Mouse (Mus musculus): ENCODE measurements around the gene Slc25a11. TPM values are rescaled to one million over a fixed set of nuclear protein-coding genes. Genes with fewer than 3 reads are reported as not detected.
A peak's percentile ranks its signal among the peaks of the same experiment; 100 is the strongest.

The Slc25a11 gene
- polyA plus RNA-seq, 1 experiment from 2014 or later, result 156 TPM

- ATAC-seq (ENCODE audit: low read depth), result no peak
- WGBS, result 73% methylated on average over 12 of the region's 12 CpGs
- peaks cover 36% of the 10 kb centered on the region for H3K36me3 ChIP-seq (ENCODE audit: control insufficient read depth, insufficient read depth, low read length)
Observed at GRCm38 (mm10) chr11:70606717-70607116, 40.6 kb downstream of the Slc25a11 start.

DNA sequence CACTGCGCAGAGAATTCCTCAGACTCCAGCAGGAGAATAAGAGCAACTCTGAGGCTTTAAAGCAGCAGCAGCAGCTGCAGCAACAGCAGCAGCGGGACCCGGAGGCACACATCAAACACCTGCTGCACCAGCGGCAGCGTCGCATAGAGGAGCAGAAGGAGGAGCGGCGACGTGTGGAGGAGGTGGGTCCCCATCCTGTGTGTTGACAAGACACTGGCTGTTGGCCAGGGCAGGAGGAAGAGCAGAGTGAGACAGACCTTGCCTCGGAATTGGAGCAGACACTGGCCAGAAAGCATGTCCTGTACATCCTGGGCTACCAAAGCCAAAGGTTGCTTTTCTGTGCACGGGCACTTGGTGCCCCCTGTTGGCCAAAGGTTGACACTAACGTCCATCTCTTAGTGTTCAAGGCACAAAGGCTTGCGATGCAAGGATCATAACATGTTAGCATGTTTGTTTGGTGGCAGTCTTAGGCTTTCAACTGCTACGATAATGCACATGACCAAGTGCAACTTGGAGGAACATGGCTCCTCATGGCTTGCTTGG, 42.2 kb downstream of the Slc25a11 start:
- WGBS, result 58% methylated on average over 14 of the region's 14 CpGs

More at GRCm38 (mm10) chr11:70606717-70607116, 40.6 kb downstream of the Slc25a11 start:
- Histone ChIP-seq H3K9me3 (ENCODE audit: control insufficient read depth, low read length) (no peaks in the 10 kb centered on the region), H3K9ac (ENCODE audit: low read length) (no peak overlapping the region), H3K27me3 (ENCODE audit: control insufficient read depth, insufficient read depth, low read depth, low read length) (no peaks in the 10 kb centered on the region), H3K4me1 (replicated peaks; ENCODE audit: control insufficient read depth, insufficient read depth, low read length) (no peaks in the 10 kb centered on the region), H3K27ac (ENCODE audit: low read length) (no peak overlapping the region), H3K4me3 (ENCODE audit: low read length) (no peak overlapping the region), H3K4me2 (ENCODE audit: low read depth, low read length) (no peak overlapping the region)

GRCm38 (mm10) chr11:70598451-70598953, 48.8 kb downstream of the Slc25a11 start:
- H3K36me3 ChIP-seq (ENCODE audit: control insufficient read depth, insufficient read depth, low read length), result peaks cover 11% of the 10 kb centered on the region
- no peak for ATAC-seq (ENCODE audit: low read depth)
- H3K4me3 ChIP-seq (ENCODE audit: low read length), result no peak overlapping the region
- H3K9ac ChIP-seq (ENCODE audit: low read length), result no peak overlapping the region
- no peaks in the 10 kb centered on the region for H3K9me3 ChIP-seq (ENCODE audit: control insufficient read depth, low read length)
- no peaks in the 10 kb centered on the region for H3K27me3 ChIP-seq (ENCODE audit: control insufficient read depth, insufficient read depth, low read depth, low read length)
- 86% methylated on average over 9 of the region's 9 CpGs for WGBS
- H3K4me1 ChIP-seq (replicated peaks; ENCODE audit: control insufficient read depth, insufficient read depth, low read length), result no peaks in the 10 kb centered on the region
- no peak overlapping the region for H3K27ac ChIP-seq (ENCODE audit: low read length)
- H3K4me2 ChIP-seq (ENCODE audit: low read depth, low read length), result no peak overlapping the region

More for the DNA sequence above, 42.2 kb downstream of the Slc25a11 start:
- H3K27me3 ChIP-seq (ENCODE audit: control insufficient read depth, insufficient read depth, low read depth, low read length), result no peaks in the 10 kb centered on the region
- ATAC-seq (ENCODE audit: low read depth), result peak; percentile 37
- H3K9ac ChIP-seq (ENCODE audit: low read length), result no peak overlapping the region
- no peaks in the 10 kb centered on the region for H3K9me3 ChIP-seq (ENCODE audit: control insufficient read depth, low read length)
- peaks cover 32% of the 10 kb centered on the region for H3K36me3 ChIP-seq (ENCODE audit: control insufficient read depth, insufficient read depth, low read length)
- no peak overlapping the region for H3K4me3 ChIP-seq (ENCODE audit: low read length)
- no peak overlapping the region for H3K4me2 ChIP-seq (ENCODE audit: low read depth, low read length)
- H3K27ac ChIP-seq (ENCODE audit: low read length), result no peak overlapping the region
- no peaks in the 10 kb centered on the region for H3K4me1 ChIP-seq (replicated peaks; ENCODE audit: control insufficient read depth, insufficient read depth, low read length)

DNA sequence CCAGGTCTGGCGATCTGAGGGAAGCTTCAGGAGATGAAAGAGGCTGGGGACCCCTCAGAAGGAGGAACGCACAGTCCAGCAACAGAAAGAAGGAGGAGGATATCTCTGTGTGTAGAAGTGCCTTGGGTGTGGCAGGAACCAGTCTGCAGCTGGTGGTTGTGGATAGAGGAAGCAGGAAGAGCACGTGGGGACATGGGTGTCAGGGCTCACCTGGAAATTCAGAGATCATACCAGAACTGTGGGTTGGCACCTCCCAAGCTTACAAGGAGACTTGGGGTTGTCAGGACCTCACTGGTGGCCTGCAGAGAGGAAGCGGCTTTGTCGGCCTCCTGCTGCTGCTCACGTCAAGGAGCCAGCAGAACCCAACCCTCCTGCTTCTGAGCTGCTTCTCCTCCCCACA, 50.0 kb downstream of the Slc25a11 start:
- WGBS, result 73% methylated on average over 6 of the region's 6 CpGs
- H3K9ac ChIP-seq (ENCODE audit: low read length), result no peak overlapping the region
- no peaks in the 10 kb centered on the region for H3K4me1 ChIP-seq (replicated peaks; ENCODE audit: control insufficient read depth, insufficient read depth, low read length)
- no peak overlapping the region for H3K27ac ChIP-seq (ENCODE audit: low read length)
- H3K27me3 ChIP-seq (ENCODE audit: control insufficient read depth, insufficient read depth, low read depth, low read length), result no peaks in the 10 kb centered on the region
- H3K4me3 ChIP-seq (ENCODE audit: low read length), result no peak overlapping the region
- no peak for ATAC-seq (ENCODE audit: low read depth)
- H3K9me3 ChIP-seq (ENCODE audit: control insufficient read depth, low read length), result no peaks in the 10 kb centered on the region
- H3K36me3 ChIP-seq (ENCODE audit: control insufficient read depth, insufficient read depth, low read length), result peaks cover 11% of the 10 kb centered on the region
- no peak overlapping the region for H3K4me2 ChIP-seq (ENCODE audit: low read depth, low read length)

DNA sequence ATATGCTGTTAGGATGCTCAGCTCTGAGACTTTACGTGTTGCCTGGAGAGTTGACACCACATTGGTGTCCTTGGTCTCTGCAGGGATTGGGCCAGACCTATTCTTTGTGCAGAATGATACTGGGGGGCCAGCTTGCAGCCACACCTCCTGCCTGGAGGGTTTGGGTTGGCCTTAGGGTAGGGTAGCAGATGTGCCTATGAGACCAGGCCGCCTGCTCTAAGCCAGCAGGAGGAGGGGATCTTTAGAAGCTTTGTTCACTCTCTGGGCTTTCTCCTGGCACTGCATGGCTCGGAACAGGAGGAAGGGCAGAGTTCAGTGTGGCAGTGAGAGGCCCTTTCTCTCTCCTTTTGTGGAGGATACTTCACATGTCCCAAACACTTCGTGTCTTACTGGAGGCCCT, 51.2 kb downstream of the Slc25a11 start:
- WGBS, result 61% methylated on average over 4 of the region's 4 CpGs
- H3K27ac ChIP-seq (ENCODE audit: low read length), result no peak overlapping the region
- ATAC-seq (ENCODE audit: low read depth), result no peak

DNA sequence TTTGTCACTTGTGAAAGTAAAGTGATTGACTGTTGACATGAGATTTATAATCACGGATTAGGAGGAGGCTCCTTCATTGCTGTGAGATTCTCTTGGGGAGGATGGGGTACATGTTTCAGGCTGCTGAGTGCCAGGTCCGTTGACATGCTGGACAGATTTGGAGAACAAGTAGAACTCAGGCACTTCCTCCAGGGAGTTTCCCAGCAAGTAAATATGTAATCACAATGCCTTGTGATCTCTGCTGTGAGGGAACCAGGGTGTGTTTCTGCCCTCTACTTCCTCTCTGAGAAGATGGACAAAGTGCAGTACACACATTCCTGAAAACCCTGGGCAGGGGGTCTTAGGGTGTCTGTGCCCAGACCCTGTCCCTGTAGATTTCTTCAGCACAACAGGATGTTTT, 51.6 kb downstream of the Slc25a11 start:
- Histone ChIP-seq H3K4me1 (replicated peaks; ENCODE audit: control insufficient read depth, insufficient read depth, low read length) (no peaks in the 10 kb centered on the region), H3K4me2 (ENCODE audit: low read depth, low read length) (no peak overlapping the region), H3K27me3 (ENCODE audit: control insufficient read depth, insufficient read depth, low read depth, low read length) (no peaks in the 10 kb centered on the region), H3K4me3 (ENCODE audit: low read length) (no peak overlapping the region), H3K9me3 (ENCODE audit: control insufficient read depth, low read length) (no peaks in the 10 kb centered on the region), H3K36me3 (ENCODE audit: control insufficient read depth, insufficient read depth, low read length) (peaks cover 9% of the 10 kb centered on the region), H3K27ac (ENCODE audit: low read length) (no peak overlapping the region; the same call in 1 of the 2 replicates), H3K9ac (ENCODE audit: low read length) (no peak overlapping the region)
- 34% methylated on average over 2 of the region's 2 CpGs for WGBS
- no peak; the same call in 1 of the 2 replicates for ATAC-seq (ENCODE audit: low read depth)

More for the DNA sequence above, 51.2 kb downstream of the Slc25a11 start:
- Histone ChIP-seq H3K4me2 (ENCODE audit: low read depth, low read length) (no peak overlapping the region), H3K27me3 (ENCODE audit: control insufficient read depth, insufficient read depth, low read depth, low read length) (no peaks in the 10 kb centered on the region), H3K36me3 (ENCODE audit: control insufficient read depth, insufficient read depth, low read length) (peaks cover 9% of the 10 kb centered on the region), H3K9ac (ENCODE audit: low read length) (no peak overlapping the region), H3K9me3 (ENCODE audit: control insufficient read depth, low read length) (no peaks in the 10 kb centered on the region), H3K4me3 (ENCODE audit: low read length) (no peak overlapping the region), H3K4me1 (replicated peaks; ENCODE audit: control insufficient read depth, insufficient read depth, low read length) (no peaks in the 10 kb centered on the region)

GRCm38 (mm10) chr11:70594253-70594989, 52.9 kb downstream of the Slc25a11 start:
- peak; percentile 28; the same call in 1 of the 2 replicates for ATAC-seq (ENCODE audit: low read depth)

More at GRCm38 (mm10) chr11:70594253-70594989, 52.9 kb downstream of the Slc25a11 start:
- H3K9me3 ChIP-seq (ENCODE audit: control insufficient read depth, low read length), result no peaks in the 10 kb centered on the region
- WGBS, result 59% methylated on average over 15 of the region's 15 CpGs
- H3K36me3 ChIP-seq (ENCODE audit: control insufficient read depth, insufficient read depth, low read length), result peaks cover 4% of the 10 kb centered on the region; the same call in 1 of the 2 replicates
- no peaks in the 10 kb centered on the region for H3K27me3 ChIP-seq (ENCODE audit: control insufficient read depth, insufficient read depth, low read depth, low read length)
- H3K27ac ChIP-seq (ENCODE audit: low read length), result no peak overlapping the region
- H3K9ac ChIP-seq (ENCODE audit: low read length), result no peak overlapping the region
- no peak overlapping the region for H3K4me2 ChIP-seq (ENCODE audit: low read depth, low read length)
- H3K4me1 ChIP-seq (replicated peaks; ENCODE audit: control insufficient read depth, insufficient read depth, low read length), result no peaks in the 10 kb centered on the region
- no peak overlapping the region for H3K4me3 ChIP-seq (ENCODE audit: low read length)

Other genes starting within 250 kb of the Slc25a11 start
- 36.3 and 37.3 TPM in 2 replicates for gene Pelp1, start 237.4 kb downstream of the Slc25a11 start, polyA plus RNA-seq (2015; fragmentation: Nextera tagmentation; extraction: Ambion mirVana)
- gene Arrb2, start 214.8 kb downstream of the Slc25a11 start, polyA plus RNA-seq (2015; fragmentation: Nextera tagmentation; extraction: Ambion mirVana), result 14.1 and 15.0 TPM in 2 replicates
- gene Med11, start 195.6 kb downstream of the Slc25a11 start, polyA plus RNA-seq (2015; fragmentation: Nextera tagmentation; extraction: Ambion mirVana), result 39.8 and 43.7 TPM in 2 replicates
- gene Zmynd15, start 188.0 kb downstream of the Slc25a11 start, polyA plus RNA-seq (2015; fragmentation: Nextera tagmentation; extraction: Ambion mirVana), result 0.48 and 1.0 TPM in 2 replicates
- gene Cxcl16, start 187.5 kb downstream of the Slc25a11 start, polyA plus RNA-seq (2015; fragmentation: Nextera tagmentation; extraction: Ambion mirVana), result 7.5 and 8.3 TPM in 2 replicates
- gene Tm4sf5, start 142.2 kb downstream of the Slc25a11 start, polyA plus RNA-seq (2015; fragmentation: Nextera tagmentation; extraction: Ambion mirVana), result 1.9 and 2.0 TPM in 2 replicates
- 0.34 and 0.72 TPM in 2 replicates for gene Vmo1, start 132.9 kb downstream of the Slc25a11 start, polyA plus RNA-seq (2015; fragmentation: Nextera tagmentation; extraction: Ambion mirVana)
- 0.54 and 0.73 TPM in 2 replicates for gene Gltpd2, start 128.3 kb downstream of the Slc25a11 start, polyA plus RNA-seq (2015; fragmentation: Nextera tagmentation; extraction: Ambion mirVana)
- gene Psmb6, start 122.1 kb downstream of the Slc25a11 start, polyA plus RNA-seq (2015; fragmentation: Nextera tagmentation; extraction: Ambion mirVana), result 711 and 738 TPM in 2 replicates
- gene Gm40193, start 114.5 kb downstream of the Slc25a11 start, polyA plus RNA-seq (2015; fragmentation: Nextera tagmentation; extraction: Ambion mirVana), result not detected in 2 replicates
- 12.5 and 13.1 TPM in 2 replicates for gene Pld2, start 107.4 kb downstream of the Slc25a11 start, polyA plus RNA-seq (2015; fragmentation: Nextera tagmentation; extraction: Ambion mirVana)
- gene Mink1, start 84.6 kb downstream of the Slc25a11 start, polyA plus RNA-seq (2015; fragmentation: Nextera tagmentation; extraction: Ambion mirVana), result 10.3 and 10.5 TPM in 2 replicates
- gene 4930544D05Rik, start 31.6 kb downstream of the Slc25a11 start, polyA plus RNA-seq (2015; fragmentation: Nextera tagmentation; extraction: Ambion mirVana), result not detected in 2 replicates
- gene Chrne, start 28.3 kb downstream of the Slc25a11 start, polyA plus RNA-seq (2015; fragmentation: Nextera tagmentation; extraction: Ambion mirVana), result 0.33 TPM in 1 of 2 replicates, not detected in the other
- gene Gp1ba, start 8.4 kb downstream of the Slc25a11 start, polyA plus RNA-seq (2015; fragmentation: Nextera tagmentation; extraction: Ambion mirVana), result 0.35 and 0.50 TPM in 2 replicates
- gene Rnf167, start 244 bp downstream of the Slc25a11 start, polyA plus RNA-seq (2015; fragmentation: Nextera tagmentation; extraction: Ambion mirVana), result 129 and 134 TPM in 2 replicates
- 1,825 and 2,189 TPM in 2 replicates for gene Pfn1, start 7.2 kb upstream of the Slc25a11 start, polyA plus RNA-seq (2015; fragmentation: Nextera tagmentation; extraction: Ambion mirVana)
- gene Eno3, start 9.7 kb upstream of the Slc25a11 start, polyA plus RNA-seq (2015; fragmentation: Nextera tagmentation; extraction: Ambion mirVana), result 37.9 and 56.8 TPM in 2 replicates
- gene Spag7, start 21.9 kb upstream of the Slc25a11 start, polyA plus RNA-seq (2015; fragmentation: Nextera tagmentation; extraction: Ambion mirVana), result 159 and 172 TPM in 2 replicates
- gene Camta2, start 40.6 kb upstream of the Slc25a11 start, polyA plus RNA-seq (2015; fragmentation: Nextera tagmentation; extraction: Ambion mirVana), result 14.8 and 15.6 TPM in 2 replicates
- 1.5 and 1.9 TPM in 2 replicates for gene Inca1, start 52.7 kb upstream of the Slc25a11 start, polyA plus RNA-seq (2015; fragmentation: Nextera tagmentation; extraction: Ambion mirVana)
- 3.2 and 3.4 TPM in 2 replicates for gene Kif1c, start 53.1 kb upstream of the Slc25a11 start, polyA plus RNA-seq (2015; fragmentation: Nextera tagmentation; extraction: Ambion mirVana)
- 4.9 and 5.7 TPM in 2 replicates for gene Zfp3, start 116.7 kb upstream of the Slc25a11 start, polyA plus RNA-seq (2015; fragmentation: Nextera tagmentation; extraction: Ambion mirVana)
- gene Scimp, start 165.1 kb upstream of the Slc25a11 start, polyA plus RNA-seq (2015; fragmentation: Nextera tagmentation; extraction: Ambion mirVana), result 0.20 and 0.35 TPM in 2 replicates
- 30.0 and 30.2 TPM in 2 replicates for gene Rabep1, start 197.3 kb upstream of the Slc25a11 start, polyA plus RNA-seq (2015; fragmentation: Nextera tagmentation; extraction: Ambion mirVana)

All from lung, embryonic 16.5 days (tissue).